Mouse (Mus musculus) E14TG2a.4 (cell line): ENCODE data around the gene Fgf23.

ENCODE experiments used
- CTCF ChIP-seq: conservative IDR thresholded peaks from 2 replicates; pipeline ENCODE4 v1.5.1; 2014; ENCODE audit warnings: low read length
- NANOG ChIP-seq: IDR thresholded peaks from 2 replicates; pipeline ENCODE4 v1.6.1; 2014; ENCODE audit warnings: borderline replicate concordance, low read length, mixed read lengths
- POU5F1 ChIP-seq: IDR thresholded peaks from 2 replicates; pipeline ENCODE4 v1.6.1; 2014; ENCODE audit warnings: low read length, borderline replicate concordance

- peak; percentile 59 for TF ChIP-seq CTCF
- TF ChIP-seq NANOG, result no peak
- TF ChIP-seq POU5F1, result no peak
Observed at GRCm38 (mm10) chr6:127094565-127094964, 21.9 kb downstream of the Fgf23 start.
